Mouse (Mus musculus) forebrain, embryonic 15.5 days (tissue): ENCODE measurements around the gene Nrxn2. TPM values are rescaled to one million over a fixed set of nuclear protein-coding genes. Genes with fewer than 3 reads are reported as not detected.

Source experiments
- ATAC-seq: fragments of 200-750 bp; cut with Nextera tagmentation; replicated peaks from 2 replicates; pipeline ENCODE4 v1.8.0; 2017; ENCODE audit warnings: mild to moderate bottlenecking, moderate TSS enrichment, moderate library complexity
- H3K27ac ChIP-seq: fragments of 300-500 bp; sonication (generic); replicated peaks from 2 replicates; pipeline ENCODE4 v1.5.1; 2015; ENCODE audit warnings: mild to moderate bottlenecking, inconsistent platforms
- H3K27me3 ChIP-seq: fragments of 300-500 bp; sonication (generic); 2 replicates; pipeline ENCODE4 v1.6.1; 2015; ENCODE audit warnings: inconsistent platforms
- H3K36me3 ChIP-seq: fragments of 300-500 bp; sonication (generic); 2 replicates; pipeline ENCODE4 v1.6.1; 2015; ENCODE audit warnings: mild to moderate bottlenecking, inconsistent platforms
- H3K4me1 ChIP-seq: fragments of 300-500 bp; sonication (generic); 2 replicates; pipeline ENCODE4 v1.6.1; 2015; ENCODE audit warnings: inconsistent platforms
- H3K4me2 ChIP-seq: fragments of 300-500 bp; sonication (generic); replicated peaks from 2 replicates; pipeline ENCODE4 v1.6.1; 2015; ENCODE audit warnings: mild to moderate bottlenecking, inconsistent platforms
- H3K4me3 ChIP-seq: fragments of 300-500 bp; sonication (generic); 2 replicates; pipeline ENCODE4 v1.5.1; 2015; ENCODE audit warnings: mild to moderate bottlenecking, inconsistent platforms
- H3K9ac ChIP-seq: fragments of 300-500 bp; sonication (generic); replicated peaks from 2 replicates; pipeline ENCODE4 v1.6.1; 2015; ENCODE audit warnings: mild to moderate bottlenecking, inconsistent platforms
- H3K9me3 ChIP-seq: fragments of 300-500 bp; sonication (generic); 2 replicates; pipeline ENCODE4 v1.6.1; 2016; ENCODE audit warnings: inconsistent platforms
- WGBS: fragments of 180-500 bp; shearing (Covaris S2); methylation state at CpG from one replicate; pipeline ENCODE4 v1.1.7; 2015; ENCODE audit warnings: mixed read lengths; 5-methylcytosine and 5-hydroxymethylcytosine counted together
- polyA plus RNA-seq: library from polyadenylated mRNA; unstranded; fragments of >200 nt; fragmentation: Nextera tagmentation; extraction: Ambion mirVana; gene quantifications from 2 replicates; pipeline ENCODE4 v1.2.1, GENCODE M21; 2015

The Nrxn2 gene
- polyA plus RNA-seq, 1 experiment from 2014 or later: 32.4 TPM

DNA sequence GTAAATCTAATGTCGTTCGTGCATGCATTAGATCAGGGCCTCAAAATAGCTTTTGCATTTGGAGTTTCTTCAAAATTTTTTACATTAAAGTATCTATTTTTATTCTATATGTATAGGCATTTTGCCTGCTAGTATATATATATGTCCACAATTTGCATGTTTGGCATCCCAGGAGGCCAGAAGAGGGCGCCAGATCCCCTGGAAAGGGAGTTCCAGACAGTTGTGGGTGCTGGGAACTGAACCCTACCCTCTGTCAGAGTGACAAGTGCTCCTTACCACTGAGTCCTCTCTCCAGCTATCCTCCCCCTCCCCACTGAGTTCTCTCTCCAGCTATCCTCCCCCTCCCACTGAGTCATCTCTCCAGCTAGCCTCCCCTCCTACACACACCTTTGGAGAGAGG, 48.4 kb downstream of the Nrxn2 start:
- WGBS: 88% methylated on average over 3 of the region's 3 CpGs
- Histone ChIP-seq H3K9ac (no peak overlapping the region), H3K27me3 (no peaks in the 10 kb centered on the region), H3K9me3 (no peaks in the 10 kb centered on the region), H3K4me3 (no peak overlapping the region), H3K36me3 (0 out of 2 replicates have a peak, but pooled peaks cover 5% of the 10 kb centered on the region), H3K4me2 (no peak overlapping the region), H3K4me1 (peaks cover 27% of the 10 kb centered on the region), H3K27ac (no peak overlapping the region)
- ATAC-seq: no peak

DNA sequence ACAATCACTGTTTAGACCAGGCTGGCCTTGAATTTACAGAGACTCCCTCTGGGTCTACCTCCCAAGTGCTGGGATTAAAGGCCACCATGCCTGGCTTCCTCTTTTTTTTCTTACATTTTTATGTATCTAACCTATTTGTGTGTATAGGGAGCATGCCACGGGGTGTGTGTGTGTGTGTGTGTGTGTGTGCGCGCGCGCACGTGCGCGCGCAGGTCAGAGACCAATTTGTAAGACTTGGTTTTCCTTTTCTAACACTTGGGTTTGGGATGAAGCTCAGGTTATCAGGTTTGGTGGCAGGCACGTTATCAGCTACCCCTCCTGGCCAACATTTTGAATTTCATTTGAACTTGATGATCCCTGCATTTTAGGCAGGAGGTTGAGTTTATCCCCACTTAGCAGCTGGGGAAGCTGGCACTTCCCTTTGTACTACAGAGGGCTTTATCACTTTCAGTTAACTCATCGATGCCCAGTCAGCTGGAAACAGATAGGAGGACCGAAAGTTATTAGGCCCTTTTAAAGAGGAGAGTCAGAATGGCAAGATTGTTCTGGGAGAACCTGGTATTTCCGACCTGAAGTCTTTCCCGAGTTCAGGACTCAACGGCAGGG, 48.9 kb downstream of the Nrxn2 start:
- 89% methylated on average over 15 of the region's 15 CpGs for WGBS
- Histone ChIP-seq H3K4me1 (peaks cover 27% of the 10 kb centered on the region), H3K27me3 (no peaks in the 10 kb centered on the region), H3K4me3 (no peak overlapping the region), H3K36me3 (0 out of 2 replicates have a peak, but pooled peaks cover 6% of the 10 kb centered on the region), H3K9me3 (no peaks in the 10 kb centered on the region), H3K27ac (no peak overlapping the region), H3K9ac (no peak overlapping the region), H3K4me2 (no peak overlapping the region)
- ATAC-seq: no peak

DNA sequence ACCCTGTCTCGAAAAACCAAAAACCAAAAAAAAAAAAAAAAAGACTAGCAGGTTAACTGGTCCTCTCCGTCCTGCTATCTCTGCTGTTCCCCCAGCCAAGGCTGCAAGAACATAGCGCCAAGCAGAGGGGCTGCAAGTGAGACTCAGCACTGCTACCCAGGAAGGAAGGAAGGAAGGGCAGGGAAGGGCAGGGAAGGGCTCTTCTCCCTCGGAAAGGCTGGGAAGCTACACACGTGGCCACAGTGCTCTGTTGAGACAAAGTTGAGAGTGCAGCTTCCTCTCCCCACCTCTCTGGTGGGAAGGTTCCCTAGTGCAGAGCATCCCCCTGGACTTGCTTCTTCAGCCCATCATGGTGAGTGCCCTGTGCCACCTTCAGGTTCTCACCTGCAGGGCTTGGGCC, 53.1 kb downstream of the Nrxn2 start:
- Histone ChIP-seq H3K27ac (no peak overlapping the region), H3K27me3 (no peaks in the 10 kb centered on the region), H3K4me3 (no peak overlapping the region), H3K4me2 (no peak overlapping the region), H3K4me1 (0 out of 2 replicates have a peak, but pooled peaks cover 5% of the 10 kb centered on the region), H3K36me3 (peaks cover 28% of the 10 kb centered on the region; the same call in 1 of the 2 replicates), H3K9me3 (no peaks in the 10 kb centered on the region), H3K9ac (no peak overlapping the region)
- ATAC-seq: no peak
- WGBS: 83% methylated on average over 5 of the region's 5 CpGs

DNA sequence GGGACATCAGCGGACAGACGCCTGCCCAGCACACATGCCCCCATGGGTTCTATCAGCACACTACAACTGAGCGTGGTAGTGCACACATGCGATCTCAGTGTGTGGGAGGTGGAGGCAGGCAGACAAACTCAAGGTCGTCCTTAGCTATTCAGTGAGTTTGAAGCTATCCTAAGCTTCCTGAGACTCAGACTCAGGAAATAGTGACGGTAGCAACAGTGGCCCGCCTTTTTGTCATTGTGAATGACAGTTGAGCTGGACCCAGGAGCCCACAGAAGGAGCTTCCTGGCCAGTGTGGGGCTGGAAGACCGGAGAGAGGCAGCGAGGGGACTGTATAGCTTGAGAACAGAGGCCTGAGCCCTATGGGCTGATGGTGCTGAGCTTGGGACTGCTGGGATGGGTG, 54.3 kb downstream of the Nrxn2 start:
- WGBS: 93% methylated on average over 9 of the region's 9 CpGs
- H3K27ac ChIP-seq: no peak overlapping the region
- no peaks in the 10 kb centered on the region for H3K9me3 ChIP-seq
- no peak overlapping the region for H3K9ac ChIP-seq
- H3K4me3 ChIP-seq: no peak overlapping the region
- no peak overlapping the region for H3K4me2 ChIP-seq
- 0 out of 2 replicates have a peak, but pooled peaks cover 5% of the 10 kb centered on the region for H3K4me1 ChIP-seq
- peaks cover 33% of the 10 kb centered on the region; the same call in 1 of the 2 replicates for H3K36me3 ChIP-seq
- ATAC-seq: no peak
- H3K27me3 ChIP-seq: no peaks in the 10 kb centered on the region

DNA sequence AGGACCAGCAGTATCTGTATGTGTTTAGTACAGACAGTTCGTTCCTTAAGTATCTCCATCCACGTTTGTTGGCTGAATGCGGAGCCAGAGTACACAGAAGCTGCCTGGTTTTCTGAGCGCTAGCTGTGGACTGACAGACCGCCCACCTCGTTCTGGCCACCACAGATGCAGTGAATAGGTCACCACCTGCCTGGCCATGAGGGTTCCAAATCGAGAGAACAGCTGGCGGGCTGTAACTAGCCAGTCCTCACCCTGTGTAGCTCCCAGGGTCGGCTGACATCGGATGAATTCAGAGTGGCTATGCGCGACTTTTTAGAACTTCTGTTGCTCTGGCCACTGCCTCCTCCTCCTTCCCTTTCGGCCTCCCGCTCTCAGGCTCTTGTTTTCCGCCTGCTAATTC, 56.2 kb downstream of the Nrxn2 start:
- WGBS: 41% methylated on average over 15 of the region's 15 CpGs
- H3K27ac ChIP-seq: no peak overlapping the region
- no peaks in the 10 kb centered on the region for H3K9me3 ChIP-seq

DNA sequence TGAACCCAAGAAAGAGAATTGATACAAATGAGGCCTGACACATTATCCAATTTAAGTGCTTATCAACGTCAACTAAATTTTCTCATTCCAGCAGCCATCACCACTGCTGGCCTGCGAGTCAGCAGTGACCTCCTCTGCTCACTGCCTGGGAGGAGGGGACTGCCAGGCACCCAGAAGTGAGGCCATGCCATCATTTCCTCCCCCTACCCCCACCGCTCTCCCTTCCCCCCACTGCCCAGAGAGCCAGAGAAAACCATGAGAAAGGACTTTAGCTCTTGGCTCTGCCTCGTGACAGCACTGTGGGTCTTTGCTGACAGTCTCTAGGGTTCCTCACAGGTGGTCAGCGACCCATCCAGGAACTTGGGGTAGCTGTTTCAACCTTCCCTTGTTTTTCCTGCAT, 56.6 kb downstream of the Nrxn2 start:
- 0 out of 2 replicates have a peak, but pooled peaks cover 5% of the 10 kb centered on the region for H3K4me1 ChIP-seq
- no peaks in the 10 kb centered on the region for H3K27me3 ChIP-seq
- ATAC-seq: no peak
- no peaks in the 10 kb centered on the region for H3K9me3 ChIP-seq
- H3K36me3 ChIP-seq: peaks cover 33% of the 10 kb centered on the region; the same call in 1 of the 2 replicates
- H3K4me2 ChIP-seq: no peak overlapping the region
- no peak overlapping the region for H3K4me3 ChIP-seq
- no peak overlapping the region for H3K9ac ChIP-seq
- no peak overlapping the region for H3K27ac ChIP-seq
- WGBS: 36% methylated on average over 5 of the region's 5 CpGs

More for the DNA sequence above, 56.2 kb downstream of the Nrxn2 start:
- Histone ChIP-seq H3K27me3 (no peaks in the 10 kb centered on the region), H3K36me3 (peaks cover 33% of the 10 kb centered on the region; the same call in 1 of the 2 replicates), H3K4me3 (no peak overlapping the region), H3K4me2 (no peak overlapping the region), H3K4me1 (0 out of 2 replicates have a peak, but pooled peaks cover 5% of the 10 kb centered on the region), H3K9ac (no peak overlapping the region)
- no peak for ATAC-seq

DNA sequence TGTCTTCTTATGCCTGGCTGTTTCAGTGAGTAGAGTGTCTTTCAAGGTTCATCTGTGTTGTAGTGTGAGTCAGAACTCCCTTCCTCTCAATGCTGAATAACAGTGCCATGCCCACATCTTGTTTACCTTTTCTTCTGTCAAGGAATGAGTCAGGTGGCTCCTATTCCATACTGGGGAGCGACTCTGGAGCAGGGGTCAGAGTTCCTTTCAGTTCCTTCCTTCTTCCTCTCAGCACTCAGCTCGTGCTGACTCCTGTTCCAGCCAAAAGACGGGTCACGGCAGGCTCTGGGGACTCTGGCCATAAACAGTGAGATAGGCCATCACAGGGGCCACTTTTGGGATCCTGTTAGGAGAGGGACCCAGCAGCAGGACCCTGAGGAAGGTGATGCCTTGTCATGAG, 58.5 kb downstream of the Nrxn2 start:
- Histone ChIP-seq H3K4me2 (no peak overlapping the region), H3K9ac (no peak overlapping the region), H3K27ac (no peak overlapping the region), H3K4me3 (no peak overlapping the region), H3K36me3 (peaks cover 34% of the 10 kb centered on the region), H3K9me3 (no peaks in the 10 kb centered on the region), H3K4me1 (0 out of 2 replicates have a peak, but pooled peaks cover 5% of the 10 kb centered on the region), H3K27me3 (no peaks in the 10 kb centered on the region)
- ATAC-seq: no peak
- WGBS: 74% methylated on average over 4 of the region's 4 CpGs

DNA sequence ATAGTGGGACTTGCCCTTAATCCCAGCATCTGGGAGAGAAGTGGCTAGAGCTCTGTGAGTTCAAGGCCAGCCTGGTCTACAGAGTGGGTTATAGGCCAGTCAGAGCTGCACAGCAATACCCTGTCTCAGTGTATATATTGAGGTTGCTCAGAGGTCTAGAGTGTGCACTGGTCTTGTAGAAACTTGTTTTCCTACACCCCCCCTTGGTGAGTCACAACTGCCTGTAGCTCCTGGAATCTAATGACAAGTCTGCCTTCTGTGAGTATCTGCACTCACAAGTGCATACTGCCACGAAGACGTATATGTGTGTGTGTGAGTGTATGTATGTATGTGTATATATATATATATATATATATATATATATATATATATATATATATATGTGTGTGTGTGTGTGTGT, 60.0 kb downstream of the Nrxn2 start:
- Histone ChIP-seq H3K27ac (no peak overlapping the region), H3K4me2 (no peak overlapping the region), H3K9me3 (no peaks in the 10 kb centered on the region), H3K4me1 (0 out of 2 replicates have a peak, but pooled peaks cover 5% of the 10 kb centered on the region), H3K9ac (no peak overlapping the region), H3K27me3 (no peaks in the 10 kb centered on the region), H3K4me3 (no peak overlapping the region), H3K36me3 (peaks cover 33% of the 10 kb centered on the region)
- 94% methylated on average over 2 of the region's 2 CpGs for WGBS
- ATAC-seq: no peak

DNA sequence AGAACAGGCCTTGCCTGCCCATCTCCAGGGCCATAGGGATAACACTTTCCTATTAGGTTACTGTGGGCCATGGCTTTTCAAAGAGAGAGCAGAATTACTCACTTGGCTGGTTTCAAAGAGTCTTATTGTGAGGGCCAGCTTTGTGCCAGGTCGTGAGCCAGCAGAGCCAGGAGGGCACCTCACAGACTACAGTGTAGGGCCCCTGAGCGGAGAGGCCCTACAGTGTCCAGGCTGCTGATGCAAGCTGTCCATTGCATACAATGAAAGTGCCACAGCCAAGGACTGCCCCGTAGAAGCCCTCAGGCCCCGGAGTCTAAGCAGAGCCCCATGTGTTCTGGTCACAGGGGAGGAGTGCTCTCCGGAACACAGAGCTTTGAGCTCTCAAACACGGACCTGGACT, 64.4 kb downstream of the Nrxn2 start:
- Histone ChIP-seq H3K4me1 (no peaks in the 10 kb centered on the region), H3K4me3 (no peak overlapping the region), H3K9me3 (no peaks in the 10 kb centered on the region), H3K4me2 (no peak overlapping the region), H3K9ac (no peak overlapping the region), H3K36me3 (peaks cover 14% of the 10 kb centered on the region), H3K27ac (no peak overlapping the region), H3K27me3 (no peaks in the 10 kb centered on the region)
- ATAC-seq: no peak
- 61% methylated on average over 6 of the region's 6 CpGs for WGBS

DNA sequence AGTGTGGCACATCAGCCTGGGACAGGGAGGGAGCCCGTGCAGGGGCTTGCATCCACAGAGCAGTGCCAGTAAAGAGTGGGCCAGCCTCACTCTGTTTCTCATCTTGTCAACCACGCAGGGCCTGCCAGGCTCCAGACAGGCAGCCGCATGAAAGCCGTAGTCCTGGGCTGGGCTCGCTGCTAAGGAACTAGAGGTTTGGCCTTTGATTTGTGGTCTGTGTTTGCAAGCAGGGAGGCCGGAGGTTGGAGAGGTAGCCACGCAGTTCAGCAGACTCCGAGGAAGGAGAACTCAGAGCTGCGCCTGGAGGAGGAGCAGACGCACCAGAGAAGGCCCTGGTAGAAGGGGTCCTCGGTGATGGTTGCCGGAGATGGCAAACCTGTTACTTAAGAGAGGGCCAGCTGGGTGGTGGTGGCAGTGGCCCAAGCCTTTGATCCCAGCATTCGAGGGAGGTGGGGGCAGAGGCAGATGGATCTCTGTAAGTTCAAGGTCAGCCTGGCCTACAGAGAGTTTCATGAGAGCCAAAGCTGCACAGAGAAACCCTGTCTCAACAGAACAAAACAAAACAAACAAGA, 66.6 kb downstream of the Nrxn2 start:
- Histone ChIP-seq H3K4me1 (0 out of 2 replicates have a peak, but pooled peaks cover 3% of the 10 kb centered on the region), H3K4me3 (no peak overlapping the region), H3K36me3 (peaks cover 14% of the 10 kb centered on the region), H3K4me2 (no peak overlapping the region), H3K9me3 (no peaks in the 10 kb centered on the region), H3K9ac (no peak overlapping the region), H3K27ac (no peak overlapping the region), H3K27me3 (no peaks in the 10 kb centered on the region)
- no peak for ATAC-seq
- WGBS: 84% methylated on average over 13 of the region's 13 CpGs

DNA sequence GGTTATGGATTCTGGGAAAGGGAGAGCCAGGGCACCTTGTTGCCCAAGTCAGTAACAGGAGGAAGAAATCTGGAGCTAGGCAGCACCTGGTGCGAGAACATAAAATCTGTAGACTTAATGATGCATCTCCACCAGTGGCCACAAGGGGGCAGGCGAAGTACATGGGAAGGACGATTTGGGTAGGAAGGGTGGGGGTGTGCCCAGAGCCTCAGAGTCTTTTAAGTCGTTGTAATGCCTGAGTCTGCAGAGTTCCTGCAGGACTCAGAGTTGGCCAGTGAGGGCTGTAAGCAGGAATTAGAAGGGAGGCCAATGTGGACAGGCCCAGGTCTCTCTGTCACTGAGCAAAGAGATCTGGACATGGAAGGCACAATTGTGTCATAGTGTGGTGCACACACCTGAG, 70.5 kb downstream of the Nrxn2 start:
- Histone ChIP-seq H3K27ac (no peak overlapping the region), H3K9me3 (no peaks in the 10 kb centered on the region), H3K27me3 (no peaks in the 10 kb centered on the region), H3K4me2 (no peak overlapping the region), H3K36me3 (no peaks in the 10 kb centered on the region), H3K4me3 (no peak overlapping the region), H3K9ac (no peak overlapping the region), H3K4me1 (peaks cover 11% of the 10 kb centered on the region; the same call in 1 of the 2 replicates)
- peak; percentile 63 for ATAC-seq
- WGBS: 2% methylated on average over 4 of the region's 4 CpGs

DNA sequence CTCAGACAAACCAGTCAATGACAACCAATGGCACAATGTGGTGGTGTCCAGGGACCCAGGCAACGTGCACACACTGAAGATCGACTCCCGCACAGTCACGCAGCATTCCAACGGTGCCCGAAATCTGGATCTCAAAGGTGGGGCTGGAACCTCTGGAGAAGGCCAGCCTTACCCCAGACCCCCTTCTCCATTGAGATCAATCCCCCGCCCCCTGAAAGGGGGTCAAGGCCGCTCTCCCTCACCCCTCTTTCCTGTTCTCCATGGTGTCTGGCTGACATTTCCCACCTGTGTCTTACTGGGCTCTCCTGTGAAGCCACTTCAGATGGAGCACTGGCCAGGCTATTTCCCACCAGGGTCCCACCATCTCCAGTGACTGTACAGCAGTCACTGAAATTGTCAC, 73.0 kb downstream of the Nrxn2 start:
- Histone ChIP-seq H3K9me3 (no peaks in the 10 kb centered on the region), H3K9ac (no peak overlapping the region), H3K4me1 (peaks cover 28% of the 10 kb centered on the region), H3K36me3 (no peaks in the 10 kb centered on the region), H3K27ac (no peak overlapping the region), H3K27me3 (no peaks in the 10 kb centered on the region), H3K4me2 (no peak overlapping the region), H3K4me3 (no peak overlapping the region)
- no peak for ATAC-seq
- WGBS: 80% methylated on average over 8 of the region's 8 CpGs
